Mouse (Mus musculus) kidney, adult 2 months (tissue): Measurements from ENCODE around the gene Tmem50b.

Experiments
- CTCF ChIP-seq: fragments of 200-500 bp; conservative IDR thresholded peaks from 2 replicates; pipeline ENCODE4 v1.5.1; 2011; ENCODE audit warnings: low read depth, mild to moderate bottlenecking, control low read depth, low read length, moderate library complexity, mixed read lengths; ENCODE audit not compliant: insufficient read depth, insufficient read length
- POLR2A ChIP-seq: fragments of 200-500 bp; IDR thresholded peaks from one replicate; pipeline ENCODE4 v1.6.1; 2011; ENCODE audit warnings: low read depth, low read length, control low read depth

DNA sequence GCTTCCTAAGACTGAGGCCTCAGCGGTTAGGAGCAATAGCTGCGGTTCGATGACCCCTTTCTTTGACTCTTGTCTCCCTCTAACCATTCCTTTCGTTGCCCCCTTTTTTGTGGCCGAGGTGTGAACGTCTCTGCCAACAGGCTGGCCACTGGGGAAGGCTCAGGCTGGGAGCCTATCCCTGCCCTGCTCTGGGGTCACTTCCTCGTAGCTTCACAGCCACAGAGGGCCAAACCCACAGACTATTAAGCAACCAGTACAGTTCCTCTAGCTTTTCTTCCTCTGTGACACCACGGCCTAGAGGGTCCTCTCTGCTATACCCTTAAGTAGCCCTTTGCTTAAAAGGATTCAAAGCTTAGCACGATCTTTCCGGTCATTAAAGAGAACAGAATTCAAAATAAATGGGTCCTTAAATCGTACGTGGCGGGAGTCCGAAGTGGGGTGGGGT lies 51.2 kb downstream of the Tmem50b start:
- TF ChIP-seq CTCF, result no peak
- no peak for TF ChIP-seq POLR2A
